Mouse (Mus musculus) limb, embryonic 11.5 days (tissue): Measurements from ENCODE around the gene Ttll1. TPM values are rescaled to one million over a fixed set of nuclear protein-coding genes. Genes with fewer than 3 reads are reported as not detected.

Experiments used
- ATAC-seq: fragments of 200-750 bp; cut with Nextera tagmentation; 2 replicates; pipeline ENCODE4 v1.8.0; 2017; ENCODE audit warnings: low read depth; ENCODE audit not compliant: insufficient number of reproducible peaks, low FRiP score, low TSS enrichment
- DNase-seq: peaks from one replicate; pipeline ENCODE4 v3.0.0-alpha.2; 2015; ENCODE audit warnings: low spot score
- H3K27ac ChIP-seq: fragments of 300-500 bp; sonication (generic); replicated peaks from 2 replicates; pipeline ENCODE4 v1.5.1; 2014; ENCODE audit warnings: low read depth, mild to moderate bottlenecking, low read length
- H3K27me3 ChIP-seq: fragments of 300-500 bp; sonication (generic); 2 replicates; pipeline ENCODE4 v1.6.1; 2014; ENCODE audit warnings: mild to moderate bottlenecking, low read length, mixed read lengths; ENCODE audit not compliant: control insufficient read depth, insufficient read depth
- H3K36me3 ChIP-seq: fragments of 300-500 bp; sonication (generic); 2 replicates; pipeline ENCODE4 v1.6.1; 2014; ENCODE audit warnings: mild to moderate bottlenecking, low read length, moderate library complexity, mixed read lengths; ENCODE audit not compliant: control insufficient read depth, insufficient read depth
- H3K4me1 ChIP-seq: fragments of 300-500 bp; sonication (generic); 2 replicates; pipeline ENCODE4 v1.6.1; 2014; ENCODE audit warnings: low read length, mixed read lengths; ENCODE audit not compliant: control insufficient read depth, insufficient read depth
- H3K4me2 ChIP-seq: fragments of 300-500 bp; sonication (generic); 2 replicates; pipeline ENCODE4 v1.6.1; 2014; ENCODE audit warnings: low read depth, mild to moderate bottlenecking, moderate library complexity; ENCODE audit not compliant: severe bottlenecking
- H3K4me3 ChIP-seq: fragments of 300-500 bp; sonication (generic); 2 replicates; pipeline ENCODE4 v1.5.1; 2014; ENCODE audit warnings: low read depth, low read length
- H3K9ac ChIP-seq: fragments of 300-500 bp; sonication (generic); 2 replicates; pipeline ENCODE4 v1.6.1; 2014; ENCODE audit warnings: mild to moderate bottlenecking, low read length
- H3K9me3 ChIP-seq: fragments of 300-500 bp; sonication (generic); 2 replicates; pipeline ENCODE4 v1.6.1; 2016; ENCODE audit warnings: low read length; ENCODE audit not compliant: control insufficient read depth
- WGBS: fragments of 180-500 bp; shearing (Covaris S2); extraction: QIAGEN DNeasy Blood & Tissue Kit; methylation state at CpG from one replicate; pipeline ENCODE4 v1.1.7; 2014; 5-methylcytosine and 5-hydroxymethylcytosine counted together
- polyA plus RNA-seq: library from polyadenylated mRNA; unstranded; fragments of >200 nt; fragmentation: Nextera tagmentation; extraction: Ambion mirVana; gene quantifications from 2 replicates; pipeline ENCODE4 v1.2.1, GENCODE M21; 2014

Ttll1 gene
- polyA plus RNA-seq, 1 experiment from 2014 or later: 19.2 TPM

GRCm38 (mm10) chr15:83451621-83452210, 59.0 kb downstream of the Ttll1 start:
- no peaks in the 10 kb centered on the region for H3K9me3 ChIP-seq
- no peak overlapping the region for H3K27ac ChIP-seq
- H3K9ac ChIP-seq: no peak overlapping the region
- DNase-seq: no peak
- H3K4me2 ChIP-seq: no peak overlapping the region
- H3K4me1 ChIP-seq: no peaks in the 10 kb centered on the region
- no peaks in the 10 kb centered on the region for H3K27me3 ChIP-seq
- no peak overlapping the region for H3K4me3 ChIP-seq
- ATAC-seq: no peak
- WGBS: 91% methylated on average over 7 of the region's 7 CpGs
- H3K36me3 ChIP-seq: no peaks in the 10 kb centered on the region

- no peak overlapping the region for H3K27ac ChIP-seq
- 94% methylated on average over 2 of the region's 2 CpGs for WGBS
- no peak overlapping the region for H3K9ac ChIP-seq
- H3K4me2 ChIP-seq: no peak overlapping the region
- H3K27me3 ChIP-seq: no peaks in the 10 kb centered on the region
- H3K4me3 ChIP-seq: no peak overlapping the region
- H3K36me3 ChIP-seq: no peaks in the 10 kb centered on the region
- DNase-seq (no peak), ATAC-seq (no peak)
- H3K4me1 ChIP-seq: no peaks in the 10 kb centered on the region
- no peaks in the 10 kb centered on the region for H3K9me3 ChIP-seq
These were observed 60.7 kb downstream of the Ttll1 start for GRCm38 (mm10) chr15:83450007-83450406.

GRCm38 (mm10) chr15:83448646-83449045, 62.0 kb downstream of the Ttll1 start:
- Histone ChIP-seq H3K9ac (no peak overlapping the region), H3K4me3 (no peak overlapping the region), H3K36me3 (no peaks in the 10 kb centered on the region), H3K27me3 (no peaks in the 10 kb centered on the region), H3K9me3 (no peaks in the 10 kb centered on the region), H3K27ac (no peak overlapping the region), H3K4me2 (no peak overlapping the region), H3K4me1 (no peaks in the 10 kb centered on the region)
- no peak for DNase-seq
- 80% methylated on average over 5 of the region's 5 CpGs for WGBS
- no peak for ATAC-seq

DNA sequence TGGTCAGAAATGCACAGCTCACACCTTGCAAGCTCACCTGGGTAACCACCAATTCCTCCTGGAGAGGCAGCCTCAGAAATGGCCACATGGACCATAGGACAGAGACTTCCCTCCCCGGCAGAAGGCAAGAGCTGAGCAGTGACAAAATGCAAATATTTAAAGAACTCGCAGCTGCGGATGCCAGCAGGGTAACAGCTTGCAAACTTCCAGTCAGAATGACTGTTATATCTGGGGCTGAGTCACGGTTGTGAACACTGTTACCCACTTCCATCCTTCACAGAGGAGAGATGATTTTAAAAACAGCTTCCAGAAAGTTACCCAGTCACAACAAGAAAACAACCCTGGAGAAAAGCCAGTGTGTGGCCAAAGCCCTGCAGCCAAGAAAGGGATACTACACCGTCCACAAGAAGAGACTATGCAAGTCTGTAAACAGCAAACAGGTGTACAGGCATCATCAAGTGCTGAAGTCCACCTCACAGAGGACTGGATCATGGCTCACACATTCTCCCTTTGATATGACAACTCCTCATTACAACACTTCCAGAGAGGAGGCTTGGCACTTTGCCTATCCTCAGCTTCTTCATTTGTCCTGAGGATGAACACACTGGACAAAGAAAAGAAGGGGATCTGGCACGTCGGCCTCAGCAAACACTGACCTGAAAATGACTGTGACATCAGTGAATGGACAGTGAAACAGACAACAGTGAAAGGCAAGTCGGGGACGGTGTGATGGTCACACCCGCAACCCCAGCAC, 62.7 kb downstream of the Ttll1 start:
- H3K27me3 ChIP-seq: no peaks in the 10 kb centered on the region
- H3K4me1 ChIP-seq: no peaks in the 10 kb centered on the region
- H3K36me3 ChIP-seq: no peaks in the 10 kb centered on the region
- WGBS: 67% methylated on average over 10 of the region's 10 CpGs
- DNase-seq (no peak), ATAC-seq (no peak)
- H3K4me2 ChIP-seq: no peak overlapping the region
- H3K9me3 ChIP-seq: no peaks in the 10 kb centered on the region
- no peak overlapping the region for H3K4me3 ChIP-seq
- no peak overlapping the region for H3K9ac ChIP-seq
- H3K27ac ChIP-seq: no peak overlapping the region

GRCm38 (mm10) chr15:83445908-83446307, 64.8 kb downstream of the Ttll1 start:
- WGBS: 70% methylated on average over 2 of the region's 2 CpGs
- H3K4me1 ChIP-seq: no peaks in the 10 kb centered on the region
- no peak overlapping the region for H3K4me3 ChIP-seq
- H3K36me3 ChIP-seq: no peaks in the 10 kb centered on the region
- no peak overlapping the region; the same call in 1 of the 2 replicates for H3K27ac ChIP-seq
- no peak for ATAC-seq
- no peak overlapping the region for H3K9ac ChIP-seq
- no peak overlapping the region for H3K4me2 ChIP-seq
- DNase-seq: no peak
- no peaks in the 10 kb centered on the region for H3K27me3 ChIP-seq
- H3K9me3 ChIP-seq: no peaks in the 10 kb centered on the region

DNA sequence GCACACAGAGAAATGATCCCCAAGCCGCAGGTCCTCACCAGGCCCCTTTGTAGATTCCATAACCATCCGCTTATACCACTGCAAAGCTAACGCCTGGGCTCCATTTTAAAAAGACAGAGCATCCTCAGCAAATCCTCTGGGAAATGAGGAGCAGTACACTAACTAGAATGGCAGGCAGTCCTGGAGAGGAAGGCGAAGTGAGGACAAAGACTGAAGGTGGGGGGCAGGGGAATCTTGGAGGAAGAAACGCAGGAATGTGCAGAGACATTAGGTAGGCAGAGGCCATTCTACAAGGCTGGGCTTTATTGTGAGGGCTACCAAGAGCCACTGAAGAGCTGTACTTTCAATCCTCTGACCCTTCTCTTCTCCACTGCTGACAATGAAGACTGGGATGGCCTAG, 65.3 kb downstream of the Ttll1 start:
- Histone ChIP-seq H3K4me2 (no peak overlapping the region), H3K4me3 (no peak overlapping the region), H3K4me1 (no peaks in the 10 kb centered on the region), H3K36me3 (no peaks in the 10 kb centered on the region), H3K27me3 (no peaks in the 10 kb centered on the region), H3K27ac (no peak overlapping the region), H3K9ac (no peak overlapping the region), H3K9me3 (no peaks in the 10 kb centered on the region)
- 76% methylated on average over 5 of the region's 5 CpGs for WGBS
- no peak for DNase-seq
- ATAC-seq: no peak

DNA sequence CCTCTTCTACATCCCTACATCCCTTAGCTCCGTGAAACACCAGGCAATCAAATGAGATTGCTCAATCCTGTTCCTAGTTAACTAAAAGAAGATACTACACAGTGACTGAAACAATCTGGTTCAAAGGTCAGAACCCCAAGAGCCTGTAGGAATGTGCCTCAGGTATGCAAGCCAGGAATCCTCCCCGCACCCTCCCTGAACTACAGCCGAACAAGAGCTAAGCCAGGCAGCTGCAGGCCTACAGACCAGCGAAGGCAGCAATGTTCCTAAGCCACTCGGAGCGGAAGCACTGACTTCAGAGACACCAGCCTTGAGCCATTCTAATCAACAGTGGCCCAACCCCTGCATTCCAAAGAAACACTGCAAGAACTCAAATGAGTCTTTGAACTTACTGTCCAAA, 66.3 kb downstream of the Ttll1 start:
- 50% methylated on average over 6 of the region's 6 CpGs for WGBS
- no peak for DNase-seq
- ATAC-seq: no peak
- Histone ChIP-seq H3K9ac (no peak overlapping the region), H3K4me2 (no peak overlapping the region), H3K4me1 (no peaks in the 10 kb centered on the region), H3K27me3 (no peaks in the 10 kb centered on the region), H3K27ac (no peak overlapping the region), H3K4me3 (no peak overlapping the region), H3K9me3 (no peaks in the 10 kb centered on the region), H3K36me3 (no peaks in the 10 kb centered on the region)

DNA sequence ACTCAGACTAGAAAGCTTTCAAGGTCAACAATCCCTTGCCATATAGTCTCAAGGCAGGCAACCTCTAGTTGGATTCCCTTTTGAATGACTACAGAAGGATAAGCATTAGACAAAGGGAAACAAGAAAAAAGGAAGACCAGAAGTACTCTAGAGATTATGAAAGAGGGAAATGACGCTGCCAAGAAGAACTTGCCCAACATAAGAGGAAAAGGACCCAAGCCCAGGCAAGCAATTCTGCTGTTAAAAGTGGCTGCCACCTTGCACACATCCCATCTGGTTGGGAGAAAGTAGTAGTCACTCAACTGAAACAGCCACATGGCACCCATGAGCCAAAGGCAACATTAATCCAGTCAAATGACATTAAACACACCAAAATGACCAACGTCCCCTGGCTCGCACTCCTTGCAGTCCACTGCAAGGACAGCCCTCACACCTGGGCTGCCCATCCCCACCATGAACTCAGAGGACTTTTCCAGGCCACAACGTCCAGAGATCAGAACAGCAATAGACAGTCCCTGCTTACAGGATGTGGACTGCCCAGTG, 68.1 kb downstream of the Ttll1 start:
- Histone ChIP-seq H3K27ac (no peak overlapping the region), H3K4me3 (no peak overlapping the region), H3K36me3 (no peaks in the 10 kb centered on the region), H3K4me2 (no peak overlapping the region), H3K9ac (no peak overlapping the region), H3K9me3 (no peaks in the 10 kb centered on the region), H3K27me3 (no peaks in the 10 kb centered on the region), H3K4me1 (no peaks in the 10 kb centered on the region)
- DNase-seq (no peak), ATAC-seq (no peak)
- WGBS: 87% methylated on average over 4 of the region's 4 CpGs
